In the genomic region with DNA sequence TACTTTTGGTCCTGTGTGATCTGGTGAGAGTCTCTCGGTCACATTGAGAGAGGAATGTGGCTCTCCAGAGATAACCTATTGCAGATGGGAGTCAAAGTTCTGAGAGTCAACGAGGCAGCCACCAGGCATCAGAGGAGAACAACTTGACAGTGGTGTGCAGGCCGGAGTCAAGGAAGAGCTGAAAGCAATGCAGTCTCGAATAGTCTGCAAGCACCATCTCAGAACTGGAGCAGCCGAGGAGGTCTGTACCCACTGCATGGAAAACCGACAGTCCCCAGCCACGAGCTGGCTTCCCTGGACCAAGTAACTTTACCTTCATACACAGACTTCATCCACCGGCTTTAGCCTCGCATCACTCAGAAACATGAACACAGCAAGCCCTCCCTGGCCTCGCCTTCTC, we compare ENCODE assay signal across 10 mouse cellular contexts. TPM values are rescaled to one million over a fixed set of nuclear protein-coding genes. Genes with fewer than 3 reads are reported as not detected.
DNase-seq lines count a peak whose midpoint lies in the region; ATAC-seq and TF ChIP-seq lines count a peak whose summit lies in the region.
"Had no signal": no experiment of that assay in that cellular context is flagged by ENCODE, and none has a peak within 500 bp of the region (broad histone marks: within the 10 kb centered on the region; RNA-seq: fewer than 3 reads in every experiment).

No protein-coding gene starts in this region.

- peaks cover 42% of the 10 kb centered on the region for H3K36me3 ChIP-seq in heart, embryonic 13.5 days
- peaks cover 41% of the 10 kb centered on the region for H3K36me3 ChIP-seq in hindbrain, embryonic 14.5 days (replicated peaks; ENCODE audit: control insufficient read depth, insufficient read depth)
- H3K36me3 ChIP-seq in midbrain, embryonic 13.5 days, result peaks cover 40% of the 10 kb centered on the region

- peak overlapping the region; percentile 88 for H3K9ac ChIP-seq in heart, embryonic 13.5 days
- H3K9ac ChIP-seq in hindbrain, embryonic 14.5 days, result peak overlapping the region; percentile 80; the same call in 1 of the 2 replicates
- peak overlapping the region; percentile 90 for H3K9ac ChIP-seq in midbrain, embryonic 13.5 days (replicated peaks)

- TF ChIP-seq CTCF in bone marrow macrophage, adult 2 months (IDR thresholded peaks at IDR 0.05; ENCODE audit: low read depth, low read length), result no peak

- ATAC-seq in heart, embryonic 13.5 days (ENCODE audit: extremely low read depth, insufficient number of reproducible peaks, low FRiP score, low TSS enrichment), result no peak
- ATAC-seq in hindbrain, embryonic 14.5 days (ENCODE audit: low FRiP score), result no peak
- no peak for ATAC-seq in midbrain, embryonic 13.5 days

- H3K4me3 ChIP-seq in heart, embryonic 13.5 days, result peak overlapping the region; percentile 70
- peak overlapping the region; percentile 77 for H3K4me3 ChIP-seq in bone marrow macrophage, adult 2 months (ENCODE audit: insufficient read depth, low read length)
- no peak overlapping the region for H3K4me3 ChIP-seq in hindbrain, embryonic 14.5 days (replicated peaks; ENCODE audit: low read length)
- peak overlapping the region; percentile 82 for H3K4me3 ChIP-seq in midbrain, embryonic 13.5 days (replicated peaks)

- WGBS in heart, embryonic 13.5 days, result 59% methylated on average over 10 of the region's 10 CpGs
- WGBS in hindbrain, embryonic 14.5 days, result 86% methylated on average over 10 of the region's 10 CpGs
- 79% methylated on average over 10 of the region's 10 CpGs for WGBS in midbrain, embryonic 13.5 days

- peaks cover 26% of the 10 kb centered on the region for H3K4me1 ChIP-seq in heart, embryonic 13.5 days
- peaks cover 12% of the 10 kb centered on the region for H3K4me1 ChIP-seq in bone marrow macrophage, adult 2 months (ENCODE audit: control insufficient read depth, insufficient read depth, low read length)
- peaks cover 11% of the 10 kb centered on the region for H3K4me1 ChIP-seq in hindbrain, embryonic 14.5 days (replicated peaks; ENCODE audit: control insufficient read depth, insufficient read depth, low read length)
- H3K4me1 ChIP-seq in midbrain, embryonic 13.5 days (replicated peaks), result peaks cover 28% of the 10 kb centered on the region

- H3K27ac ChIP-seq in heart, embryonic 13.5 days (replicated peaks), result no peak overlapping the region
- H3K27ac ChIP-seq in bone marrow macrophage, adult 2 months (ENCODE audit: insufficient read depth, low read depth, low read length), result no peak overlapping the region
- H3K27ac ChIP-seq in hindbrain, embryonic 14.5 days, result no peak overlapping the region
- no peak overlapping the region for H3K27ac ChIP-seq in midbrain, embryonic 13.5 days

- H3K4me2 ChIP-seq in heart, embryonic 13.5 days, result peak overlapping the region; percentile 82
- H3K4me2 ChIP-seq in hindbrain, embryonic 14.5 days (replicated peaks), result peak overlapping the region; percentile 71
- peak overlapping the region; percentile 75 for H3K4me2 ChIP-seq in midbrain, embryonic 13.5 days (replicated peaks)

- TF ChIP-seq POLR2A in bone marrow macrophage, adult 2 months (IDR thresholded peaks at IDR 0.05; ENCODE audit: borderline replicate concordance, low read depth, low read length), result no peak

- intact Hi-C loops in heart, postnatal 36 days (cut with DNase I), result no loop called here

- H3K9me3 ChIP-seq in heart, embryonic 13.5 days, result no peaks in the 10 kb centered on the region
- no peaks in the 10 kb centered on the region for H3K9me3 ChIP-seq in hindbrain, embryonic 14.5 days (ENCODE audit: control insufficient read depth, low read length)
- H3K9me3 ChIP-seq in midbrain, embryonic 13.5 days, result no peaks in the 10 kb centered on the region

- H3K27me3 ChIP-seq in heart, embryonic 13.5 days (replicated peaks), result no peaks in the 10 kb centered on the region
- H3K27me3 ChIP-seq in hindbrain, embryonic 14.5 days (ENCODE audit: control insufficient read depth, insufficient read depth, low read length), result no peaks in the 10 kb centered on the region
- no peaks in the 10 kb centered on the region for H3K27me3 ChIP-seq in midbrain, embryonic 13.5 days

- no peak for DNase-seq in heart, postnatal 36 days
- DNase-seq in hindbrain, embryonic 14.5 days (ENCODE audit: low spot score), result no peak
- no peak for DNase-seq in thymus, adult 18-20 months
- DNase-seq in gastrocnemius, postnatal 25 days, result no peak
- DNase-seq in gastrocnemius, postnatal 4 days (ENCODE audit: low spot score in 2 of 2), result no peak
- DNase-seq: kidney, postnatal 14 days; spleen, adult 18-20 months had no signal

RNA-seq across cellular contexts. Expression of gene Paxip1, which starts 1.9 kb away (rescaled TPM):
- 19.6 and 21.0 TPM in 2 replicates for polyA plus RNA-seq in heart, embryonic 13.5 days (2015; fragmentation: Nextera tagmentation; extraction: Ambion mirVana)
- total RNA-seq in heart, postnatal 36 days (2021), result 10 to 100 TPM; 17.1 to 18.5 TPM
- polyA plus RNA-seq in bone marrow macrophage, adult 2 months (2012; ENCODE audit: insufficient read depth, insufficient read length, missing spikeins), result 19.4 and 22.1 TPM in 2 replicates
- 29.5 and 35.1 TPM in 2 replicates for polyA plus RNA-seq in hindbrain, embryonic 14.5 days (2014; fragmentation: Nextera tagmentation; extraction: Ambion mirVana)
- polyA plus RNA-seq in midbrain, embryonic 13.5 days (2015; fragmentation: Nextera tagmentation; extraction: Ambion mirVana), result 30.0 and 32.7 TPM in 2 replicates
- 10 to 100 TPM in 1 of 2 experiments, 1 to 10 TPM in 1; 8.5 to 10.3 TPM for total RNA-seq in gastrocnemius, postnatal 25 days (2021)
- 10 to 100 TPM; 20.8 to 22.3 TPM for total RNA-seq in gastrocnemius, postnatal 4 days (2021)

RNA-seq across cellular contexts. Expression of gene Htr5a, which starts 52.4 kb away (rescaled TPM):
- not detected in 2 replicates for polyA plus RNA-seq in heart, embryonic 13.5 days (2015; fragmentation: Nextera tagmentation; extraction: Ambion mirVana)
- not detected for total RNA-seq in heart, postnatal 36 days (2021)
- not detected in 2 replicates for polyA plus RNA-seq in bone marrow macrophage, adult 2 months (2012; ENCODE audit: insufficient read depth, insufficient read length, missing spikeins)
- 1.7 and 1.8 TPM in 2 replicates for polyA plus RNA-seq in hindbrain, embryonic 14.5 days (2014; fragmentation: Nextera tagmentation; extraction: Ambion mirVana)
- 0.48 and 0.52 TPM in 2 replicates for polyA plus RNA-seq in midbrain, embryonic 13.5 days (2015; fragmentation: Nextera tagmentation; extraction: Ambion mirVana)
- total RNA-seq in gastrocnemius, postnatal 25 days (2021), result not detected
- not detected for total RNA-seq in gastrocnemius, postnatal 4 days (2021)
